Mouse (Mus musculus) right cerebral cortex, postnatal 10 days (tissue): ENCODE measurements around the gene Chmp2b.

Experiments used
- DNase-seq, 2 experiments: peaks; one replicate each; pipeline ENCODE4 v3.0.0; 2021; ENCODE audit warnings: low spot score in 2 of 2

Gene Chmp2b

GRCm38 (mm10) chr16:65561963-65562863, at the start of gene Chmp2b:
TSS of gene Chmp2b (minus strand) at chr16:65562726.
- DNase-seq = peak; percentile 91 to 92

- DNase-seq = no peak
These were observed 49.2 kb upstream of the Chmp2b start for GRCm38 (mm10) chr16:65611678-65612077.

GRCm38 (mm10) chr16:65600798-65601197, 38.3 kb upstream of the Chmp2b start:
- no peak for DNase-seq

DNA sequence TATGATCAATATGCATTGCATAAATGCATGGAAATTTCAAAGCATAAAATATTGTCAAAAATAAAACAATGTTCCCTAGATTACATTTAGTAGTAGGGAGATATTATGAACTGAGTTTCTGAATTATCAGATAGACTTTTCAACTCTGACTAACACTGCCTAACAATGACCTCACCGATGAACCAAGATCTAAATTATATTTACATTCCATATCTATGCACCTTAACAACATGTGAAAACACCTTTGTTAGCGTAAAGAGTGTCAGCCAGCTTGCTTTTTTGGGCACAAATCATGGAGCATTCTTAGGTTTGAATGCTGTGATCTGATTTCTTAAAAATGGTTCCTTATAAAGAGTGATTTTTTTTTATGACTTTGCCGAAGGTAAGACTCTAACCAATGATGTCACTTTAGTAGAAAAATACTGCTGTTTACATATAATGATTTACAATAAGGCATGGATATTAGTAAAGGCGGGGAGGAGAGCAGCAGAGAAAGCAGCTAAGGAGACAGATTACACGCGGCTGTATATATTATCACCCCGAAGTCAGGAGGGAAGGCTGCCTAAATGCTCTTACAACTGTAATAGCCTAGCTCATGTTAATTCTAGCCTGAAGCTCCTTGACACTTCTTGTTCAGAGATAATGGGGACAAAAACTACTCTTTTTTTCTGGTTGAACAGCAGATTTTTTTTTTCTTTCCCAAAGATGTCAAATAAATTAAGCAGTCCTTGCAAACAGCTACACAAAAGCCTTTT, 23.8 kb upstream of the Chmp2b start:
- DNase-seq = no peak

GRCm38 (mm10) chr16:65585699-65586098, 23.2 kb upstream of the Chmp2b start:
- no peak for DNase-seq

GRCm38 (mm10) chr16:65577298-65578029, 14.9 kb upstream of the Chmp2b start:
- DNase-seq = no peak

GRCm38 (mm10) chr16:65568853-65569252, 6.3 kb upstream of the Chmp2b start:
- DNase-seq = no peak

DNA sequence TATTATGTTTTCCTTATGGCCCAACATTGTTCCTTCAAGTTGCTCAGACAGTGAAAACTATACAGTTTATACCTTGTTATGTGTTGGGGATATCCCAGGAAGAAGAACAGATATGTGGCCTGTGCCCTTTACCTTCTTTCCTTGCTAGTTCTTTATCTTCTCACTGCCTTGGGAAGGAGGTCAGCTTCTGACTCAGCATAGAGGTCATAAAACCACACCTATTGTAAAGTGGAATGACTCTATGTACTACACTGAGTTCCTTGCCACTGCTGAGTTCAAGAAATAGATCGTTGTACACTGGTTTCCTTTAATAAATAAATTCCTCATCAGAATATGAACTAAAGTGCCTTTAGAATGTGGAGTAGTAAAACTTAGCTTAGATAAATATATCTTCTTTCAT, 2.4 kb upstream of the Chmp2b start:
- no peak for DNase-seq

- DNase-seq = no peak
These were observed 1.8 kb upstream of the Chmp2b start for GRCm38 (mm10) chr16:65564306-65564705.

- no peak for DNase-seq
These were observed 309 bp upstream of the Chmp2b start for GRCm38 (mm10) chr16:65562864-65563206.

GRCm38 (mm10) chr16:65560996-65561962, 1.2 kb downstream of the Chmp2b start:
- DNase-seq = peak in 1 of 2 experiments; percentile 26

GRCm38 (mm10) chr16:65559591-65559990, 2.9 kb downstream of the Chmp2b start:
- DNase-seq = no peak

DNA sequence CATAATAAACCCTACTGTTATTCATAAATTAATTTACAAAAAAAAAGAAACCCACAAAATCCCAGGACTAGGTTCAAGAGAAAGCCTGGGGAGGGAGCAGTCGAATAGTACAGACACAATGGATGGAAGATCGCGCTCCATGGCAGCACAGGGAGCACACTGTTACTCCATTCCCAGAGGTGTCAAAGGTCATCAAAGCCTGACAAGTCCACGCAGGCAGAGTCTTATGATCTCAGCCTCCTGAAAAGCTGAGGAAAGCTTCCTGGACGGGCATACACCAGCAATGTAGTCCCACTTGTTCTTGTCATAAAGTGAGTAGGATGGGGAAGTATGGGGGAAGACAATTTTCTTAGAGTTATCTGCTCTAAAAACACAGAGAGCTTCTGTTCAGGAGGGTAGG, 5.2 kb downstream of the Chmp2b start:
- no peak for DNase-seq

DNA sequence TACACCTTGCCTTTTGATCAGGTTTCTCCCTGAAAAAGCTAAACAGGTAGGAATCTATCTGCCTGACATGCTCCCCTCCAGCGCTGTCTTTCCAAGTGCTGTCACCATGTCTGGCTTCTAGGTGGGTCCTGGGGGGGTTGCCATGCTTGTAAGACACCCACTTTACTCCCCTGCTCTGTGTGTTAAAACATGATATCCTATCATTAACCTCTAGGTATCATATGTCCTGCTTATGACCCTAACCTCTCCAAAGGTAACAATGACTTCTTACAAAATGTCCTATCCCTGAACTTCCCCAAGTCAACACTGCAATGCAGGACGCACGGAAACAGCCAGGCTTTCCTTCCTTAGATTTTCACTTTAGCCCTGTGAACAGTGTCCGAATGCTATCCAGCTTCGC, 8.3 kb downstream of the Chmp2b start:
- no peak for DNase-seq

GRCm38 (mm10) chr16:65550814-65551213, 11.7 kb downstream of the Chmp2b start:
- no peak for DNase-seq

GRCm38 (mm10) chr16:65548960-65549359, 13.6 kb downstream of the Chmp2b start:
- no peak for DNase-seq

DNA sequence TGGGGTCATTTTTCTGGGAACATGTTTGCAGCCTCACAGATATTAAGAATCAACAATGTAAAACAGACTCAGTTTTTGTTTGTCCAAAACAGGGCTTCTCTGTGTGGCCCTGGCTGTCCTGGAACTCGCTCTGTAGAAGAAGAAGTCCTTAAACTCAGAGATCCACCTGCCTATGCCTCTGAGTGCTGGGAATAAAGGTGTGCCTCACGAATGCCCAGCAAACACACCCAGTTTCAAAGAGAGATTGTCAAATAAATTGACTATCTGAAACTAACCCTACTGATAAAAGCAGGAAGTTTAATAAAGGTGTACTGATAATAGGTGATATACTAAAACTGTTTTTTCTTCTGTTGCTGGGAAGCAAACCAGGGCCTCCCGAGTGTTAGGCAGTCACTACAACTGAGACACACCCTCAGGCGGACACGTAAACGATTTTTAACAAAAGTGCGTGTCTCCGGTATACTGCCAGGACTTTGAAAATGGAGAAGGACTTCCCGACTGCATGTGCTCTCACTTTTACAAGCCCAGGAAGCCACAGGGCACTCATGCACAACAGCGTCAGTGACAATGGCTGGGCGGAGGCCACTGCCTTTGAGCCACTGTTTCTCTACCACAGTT, 18.7 kb downstream of the Chmp2b start:
- DNase-seq = no peak

DNA sequence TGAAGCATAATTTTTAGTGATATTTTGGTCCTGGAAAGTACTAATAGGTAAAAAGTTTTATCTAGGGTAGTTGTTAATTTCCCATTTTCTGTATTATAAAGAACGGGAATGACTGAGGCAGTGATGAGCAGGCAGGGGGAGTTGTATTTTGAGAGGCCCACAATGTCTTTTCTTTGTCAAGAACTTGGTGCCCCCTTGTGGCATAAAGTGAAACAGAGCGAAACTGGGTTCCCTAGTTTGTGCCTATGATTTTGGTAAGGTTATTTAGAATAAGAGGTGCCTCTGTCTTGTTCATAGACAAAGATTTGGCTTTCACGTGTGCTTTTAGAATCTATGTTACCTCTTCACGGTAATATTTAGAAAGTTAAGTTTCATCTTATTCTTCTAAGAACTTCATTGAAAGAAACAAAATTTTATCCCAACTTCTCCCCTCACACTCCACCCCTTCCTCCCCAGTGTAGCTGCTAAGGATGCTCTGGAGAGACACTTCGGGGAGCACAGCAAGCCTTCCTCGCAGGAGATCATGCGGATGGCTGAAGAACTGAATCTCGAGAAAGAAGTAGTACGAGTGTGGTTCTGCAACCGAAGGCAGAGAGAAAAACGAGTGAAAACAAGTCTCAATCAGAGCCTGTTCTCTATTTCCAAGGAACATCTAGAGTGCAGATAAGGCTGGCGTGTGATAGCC, 29.1 kb downstream of the Chmp2b start:
- DNase-seq = peak; percentile 63 to 74

DNA sequence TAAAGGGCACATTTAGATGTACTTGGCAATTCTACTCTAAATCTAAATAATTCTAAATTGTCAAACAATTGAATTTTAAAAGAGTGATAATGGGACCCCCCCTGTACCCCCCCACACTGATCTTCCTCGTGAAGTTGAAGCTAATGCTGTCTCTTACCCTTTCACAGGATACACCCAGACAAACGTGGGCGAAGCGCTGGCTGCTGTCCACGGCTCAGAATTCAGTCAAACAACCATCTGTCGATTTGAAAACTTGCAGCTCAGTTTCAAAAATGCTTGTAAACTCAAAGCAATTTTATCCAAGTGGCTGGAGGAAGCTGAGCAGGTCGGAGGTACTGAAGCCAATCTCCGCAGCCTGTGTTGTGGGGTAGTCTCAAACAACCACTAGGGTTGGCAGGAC, 30.9 kb downstream of the Chmp2b start:
- peak; percentile 85 to 89 for DNase-seq

DNA sequence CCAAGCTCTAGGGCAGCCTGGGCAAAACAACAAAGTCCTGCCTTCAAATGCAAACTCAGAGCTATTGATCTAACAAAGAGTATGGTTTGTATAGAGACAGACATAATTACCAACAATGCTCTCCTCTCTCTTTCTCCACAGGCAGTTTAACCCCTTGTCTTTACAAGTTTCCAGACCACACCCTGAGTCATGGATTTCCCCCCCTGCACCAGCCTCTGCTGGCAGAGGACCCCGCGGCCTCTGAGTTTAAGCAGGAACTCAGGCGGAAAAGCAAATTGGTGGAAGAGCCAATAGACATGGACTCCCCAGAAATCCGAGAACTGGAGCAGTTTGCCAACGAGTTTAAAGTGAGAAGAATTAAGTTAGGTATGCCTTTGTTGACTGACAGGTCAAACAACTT, 32.9 kb downstream of the Chmp2b start:
- DNase-seq = no peak
